Mouse (Mus musculus) retina, adult 2 months (tissue): Measurements from ENCODE around the gene Ldb2.

Source experiments
- DNase-seq: peaks from one replicate; pipeline ENCODE4 v3.0.0-alpha.2; 2012; ENCODE audit warnings: low read depth, low spot score

Gene Ldb2

DNA sequence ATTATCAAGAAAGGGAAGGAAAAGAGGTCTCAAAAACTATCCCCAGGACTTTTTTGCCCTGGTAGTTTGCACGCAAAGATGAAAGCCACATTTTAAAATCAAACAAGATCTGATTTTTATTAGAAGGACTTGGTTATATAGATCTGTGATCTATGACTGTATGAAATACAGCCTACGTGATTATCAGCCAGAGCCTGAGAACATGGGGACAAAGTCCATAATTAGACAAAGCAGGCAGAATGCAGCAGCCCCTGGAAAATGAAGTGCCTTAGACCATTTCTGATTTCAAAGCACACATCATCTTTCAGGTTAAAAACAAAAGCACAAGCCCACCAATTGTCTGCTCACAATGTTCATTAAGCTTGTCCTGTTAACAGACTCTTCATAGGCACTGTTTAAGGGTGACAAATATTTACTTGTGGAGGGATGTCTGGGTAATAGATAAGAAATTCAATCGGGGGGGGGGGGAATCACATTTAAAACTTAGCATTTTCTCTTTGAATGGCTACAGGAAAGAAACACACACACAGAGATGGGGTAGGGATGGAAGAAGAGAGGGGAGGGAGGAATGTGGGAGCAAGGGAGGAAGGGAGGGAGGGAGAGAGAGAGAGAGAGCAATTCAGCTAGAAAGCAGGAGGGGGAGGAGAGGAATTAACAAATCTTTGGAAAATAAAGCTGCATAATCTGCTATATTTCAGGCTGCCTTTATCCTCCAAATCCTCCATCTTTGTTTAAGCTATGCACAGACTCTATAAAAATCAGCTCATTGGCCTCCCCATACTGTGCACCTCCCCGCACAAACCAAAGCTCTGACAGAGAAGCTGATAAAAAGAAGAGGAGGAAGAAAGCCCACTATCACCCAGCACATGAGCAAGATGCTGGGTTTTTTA is 153.3 kb downstream of the Ldb2 start:
- DNase-seq = no peak

DNA sequence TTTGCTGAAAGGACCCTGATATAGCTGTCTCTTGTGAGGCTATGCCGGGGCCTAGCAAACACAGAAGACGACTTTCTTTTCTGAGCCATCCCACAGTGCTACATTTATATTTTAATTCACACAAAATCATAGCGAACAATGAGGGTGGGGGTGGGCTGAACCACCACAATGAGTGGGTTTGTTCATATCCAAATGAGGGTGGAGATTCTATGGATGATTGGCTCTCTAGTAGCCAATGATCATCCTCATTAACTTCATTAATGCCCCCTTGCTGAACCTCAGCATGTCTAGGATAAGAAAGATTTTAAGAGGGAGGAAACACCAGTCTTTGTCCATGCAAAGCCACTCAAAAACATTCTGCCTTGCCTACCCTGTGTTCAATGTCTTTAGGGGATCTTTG is 156.4 kb downstream of the Ldb2 start:
- DNase-seq = no peak

DNA sequence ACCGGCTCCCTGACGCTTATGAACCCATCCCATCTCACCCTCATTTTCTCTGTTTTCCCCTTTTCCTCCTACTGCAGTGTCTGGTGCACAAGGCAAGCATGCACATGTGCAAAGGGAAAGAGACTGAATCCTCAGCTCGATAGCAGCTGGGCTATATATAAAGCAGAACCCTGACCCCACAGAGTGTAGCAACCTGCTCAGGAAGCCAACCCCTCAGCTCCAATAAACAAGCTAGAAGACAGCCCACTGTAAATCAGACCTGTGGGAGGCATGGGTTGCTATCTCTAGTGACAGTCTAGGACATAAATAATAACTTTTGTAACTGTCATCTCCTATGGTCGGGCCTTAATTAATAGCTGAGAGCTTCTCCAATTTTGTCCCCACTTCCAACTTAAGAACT is 158.4 kb downstream of the Ldb2 start:
- no peak for DNase-seq

DNA sequence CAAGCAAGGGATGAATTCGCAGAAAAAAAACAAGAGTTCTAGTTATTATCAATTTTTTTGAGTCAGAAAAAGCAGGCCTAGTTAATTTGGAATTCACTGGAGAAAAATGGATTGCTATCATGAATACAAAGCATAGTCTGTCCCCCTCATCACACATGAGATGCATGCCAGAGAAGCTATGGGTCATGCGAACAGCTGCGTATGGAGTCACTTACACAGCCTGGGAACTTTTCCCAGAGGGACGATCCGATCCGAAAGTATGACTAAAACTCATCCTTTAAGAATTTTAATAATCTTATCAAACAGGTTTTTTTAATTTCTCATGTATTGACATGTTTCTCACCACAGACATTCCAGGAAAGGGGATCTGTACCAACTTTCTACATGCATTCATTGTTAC is 163.9 kb downstream of the Ldb2 start:
- DNase-seq = no peak

GRCm38 (mm10) chr5:44629034-44629625 is 170.3 kb downstream of the Ldb2 start:
- no peak for DNase-seq

- DNase-seq = no peak
Observed at GRCm38 (mm10) chr5:44627487-44627886, 172.0 kb downstream of the Ldb2 start.

DNA sequence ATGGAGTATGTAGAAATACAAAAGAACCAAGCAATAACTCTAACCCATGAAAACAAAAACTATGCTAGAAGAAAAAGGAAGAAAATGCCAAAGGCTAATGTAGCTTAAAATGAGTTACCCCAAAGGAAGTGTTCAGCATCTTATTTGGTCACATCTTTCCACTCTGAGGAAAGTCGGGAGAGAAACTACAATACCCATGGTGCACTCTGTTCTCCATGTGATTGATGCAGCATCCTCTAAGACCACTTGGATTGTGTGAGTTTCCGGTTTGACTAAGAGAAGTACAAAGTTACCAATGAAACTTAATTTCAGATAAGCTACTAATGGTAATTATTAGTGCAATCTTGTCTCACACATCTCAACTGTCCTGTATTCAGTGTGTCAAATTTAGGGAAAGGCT is 172.6 kb downstream of the Ldb2 start:
- no peak for DNase-seq

DNA sequence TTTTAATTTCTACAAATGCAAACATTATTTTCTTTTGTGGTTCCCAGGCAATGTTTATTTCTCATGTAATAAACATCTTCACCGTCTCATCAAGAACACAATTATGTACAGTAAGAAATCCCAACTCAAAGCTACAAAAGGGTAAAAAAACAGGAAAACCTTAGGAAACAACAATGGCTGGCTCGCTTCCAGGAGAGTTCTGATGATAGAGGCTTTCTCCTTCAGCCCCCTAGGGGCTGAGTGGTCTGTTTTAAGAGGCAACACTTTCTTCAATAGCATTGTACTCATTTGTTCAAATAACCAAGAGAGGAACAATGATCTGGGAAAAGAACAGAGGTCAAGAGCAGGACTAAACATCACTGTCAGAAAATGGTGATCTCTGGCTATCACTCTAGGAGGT is 173.4 kb downstream of the Ldb2 start:
- DNase-seq = no peak

DNA sequence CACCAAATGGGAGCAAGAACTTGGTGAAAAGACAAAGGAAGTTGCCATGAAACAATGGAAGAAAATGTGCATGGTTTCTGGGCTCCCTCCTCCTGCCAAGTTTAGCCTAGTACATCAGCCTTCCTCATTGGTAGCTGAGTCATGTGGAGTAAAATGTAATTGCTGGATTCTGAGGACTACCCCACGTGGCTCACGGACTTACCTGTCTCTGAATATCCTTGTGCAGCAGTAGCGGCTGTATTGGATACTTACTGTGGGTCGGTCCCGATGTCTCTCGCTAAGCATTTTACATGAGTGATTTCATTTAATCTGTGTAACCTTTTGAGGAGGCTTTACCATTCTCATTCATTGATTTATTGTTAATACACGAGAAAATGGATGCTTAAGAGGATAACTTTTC is 183.8 kb downstream of the Ldb2 start:
- DNase-seq = no peak

DNA sequence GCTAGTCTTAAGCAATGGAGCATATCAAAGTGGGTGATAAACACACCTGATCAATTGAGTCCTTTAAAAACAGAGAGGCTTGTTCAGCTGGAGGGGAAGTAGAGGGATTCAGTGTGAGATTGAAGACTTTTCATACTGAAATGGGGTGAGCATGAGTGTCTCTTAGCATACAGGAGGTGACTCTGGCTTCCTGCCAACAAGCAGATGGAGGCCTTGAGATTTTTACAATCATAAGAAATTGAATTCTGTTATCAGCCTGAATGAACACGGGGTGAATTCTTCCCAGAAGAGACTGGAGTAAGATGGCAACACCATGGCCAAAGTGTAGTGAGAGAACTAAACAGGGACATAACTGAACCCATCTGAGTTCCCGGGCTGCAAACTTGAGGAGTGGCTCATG is 190.6 kb downstream of the Ldb2 start:
- no peak for DNase-seq

DNA sequence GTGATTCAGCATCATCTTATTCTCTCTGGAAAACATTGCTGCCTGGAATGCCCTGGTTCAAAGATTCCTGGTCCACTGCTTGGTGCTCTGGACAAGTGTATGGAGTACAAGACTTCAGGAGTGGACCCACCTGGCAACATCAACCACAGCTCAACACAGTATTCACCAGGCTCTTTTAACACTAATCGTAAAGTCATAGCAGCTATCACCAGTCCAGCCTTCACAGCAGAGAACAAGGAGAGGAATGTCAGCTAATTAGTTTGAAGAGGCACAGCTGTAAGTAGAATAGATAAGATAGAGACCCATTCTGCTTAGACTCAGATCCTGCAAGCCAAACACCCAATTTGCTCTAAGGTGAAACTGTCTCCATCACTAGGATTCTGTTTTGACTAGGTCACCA is 198.1 kb downstream of the Ldb2 start:
- DNase-seq = no peak

DNA sequence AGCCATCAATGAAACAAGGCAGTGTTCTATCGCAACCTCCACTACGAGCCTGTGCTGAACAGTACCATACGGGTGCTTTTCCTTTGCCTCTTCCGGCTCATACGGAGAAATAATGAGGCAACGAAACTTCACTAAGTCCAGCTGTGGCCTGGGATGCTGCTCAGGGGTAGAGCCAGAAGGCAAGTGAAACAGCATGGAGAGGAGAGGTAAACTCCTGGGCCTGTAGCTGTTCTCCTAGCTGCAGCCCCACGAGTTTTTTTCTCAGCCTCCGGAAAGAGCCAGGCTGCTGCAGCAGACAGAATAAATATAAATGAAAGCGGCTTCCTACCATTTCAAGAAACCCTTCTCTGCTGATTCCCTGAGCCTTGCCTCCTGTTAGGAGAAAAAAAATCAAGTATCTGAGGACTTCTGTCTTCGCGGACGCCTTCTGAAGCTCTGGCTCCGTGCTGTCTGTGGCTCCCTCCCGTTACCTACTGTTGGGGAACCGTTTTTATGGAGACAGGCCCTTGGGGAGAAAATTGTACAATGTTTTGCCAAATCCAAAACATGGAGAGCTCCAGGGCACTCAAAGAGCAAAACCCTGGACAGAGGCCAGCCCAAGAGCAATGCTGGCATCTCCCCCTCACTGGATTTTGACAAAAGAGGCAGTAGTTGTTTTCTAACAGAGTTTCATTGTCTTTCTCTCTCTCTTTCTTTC is 205.8 kb downstream of the Ldb2 start:
- DNase-seq = no peak

- no peak for DNase-seq
Observed at GRCm38 (mm10) chr5:44590750-44591149, 208.7 kb downstream of the Ldb2 start.

GRCm38 (mm10) chr5:44589318-44589717 is 210.2 kb downstream of the Ldb2 start:
- no peak for DNase-seq

GRCm38 (mm10) chr5:44586571-44586970 is 212.9 kb downstream of the Ldb2 start:
- no peak for DNase-seq

DNA sequence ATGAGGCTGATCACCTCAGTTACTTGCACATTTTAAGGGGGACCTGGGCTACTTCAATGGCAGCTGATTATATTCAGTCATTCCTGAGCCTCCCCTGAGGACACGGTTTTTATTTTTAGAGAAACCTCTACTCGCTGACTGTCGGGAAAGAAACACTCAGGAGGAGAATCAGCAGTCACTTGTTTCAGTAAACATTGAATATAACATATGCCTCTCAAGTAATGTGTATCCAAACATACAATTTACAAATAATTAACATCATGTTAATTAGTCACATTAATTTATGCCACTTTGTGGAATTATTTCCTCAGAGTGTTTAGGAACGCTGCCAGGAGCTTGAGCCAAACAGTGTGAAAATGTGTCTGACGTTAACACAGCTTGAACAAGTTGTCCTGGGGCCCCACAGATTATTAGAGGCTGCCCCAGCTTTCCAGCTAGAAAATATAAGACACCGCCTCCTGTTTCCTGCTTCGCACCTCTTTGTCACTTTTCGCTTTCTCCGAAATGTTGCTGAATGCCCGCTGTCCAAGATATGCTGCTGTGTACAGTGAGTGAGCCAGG is 219.5 kb downstream of the Ldb2 start:
- DNase-seq = no peak

DNA sequence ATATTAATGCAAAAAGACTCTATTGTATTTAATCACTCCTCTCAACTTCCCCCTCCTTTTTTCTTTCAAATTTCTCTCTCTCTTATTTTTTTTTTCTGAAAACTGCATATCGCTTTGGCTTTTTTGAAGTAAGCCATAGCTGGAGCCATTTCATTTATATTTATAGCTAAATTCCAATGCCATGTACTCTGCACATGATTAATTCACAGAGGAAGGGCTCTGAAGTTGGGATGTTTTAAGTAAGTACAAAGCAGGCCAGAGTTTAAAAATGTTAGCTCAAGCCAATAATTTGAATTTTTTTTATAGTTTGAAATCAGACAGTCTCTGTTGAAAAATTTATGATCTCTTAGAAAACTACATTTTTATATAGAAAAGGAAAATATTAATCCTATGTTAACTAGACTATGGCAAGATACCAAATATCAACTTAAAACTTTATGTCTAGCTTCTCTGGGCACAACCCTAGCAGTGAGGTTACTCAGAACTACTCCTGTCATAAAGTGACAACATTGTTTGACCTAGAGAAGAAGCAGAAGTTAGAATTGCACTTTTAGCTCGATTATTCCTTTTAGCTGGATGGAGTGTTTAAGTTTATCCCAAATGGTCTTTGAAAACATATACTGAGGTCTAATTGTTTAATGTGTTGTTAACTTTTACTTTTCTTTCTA is 222.7 kb downstream of the Ldb2 start:
- DNase-seq = no peak

DNA sequence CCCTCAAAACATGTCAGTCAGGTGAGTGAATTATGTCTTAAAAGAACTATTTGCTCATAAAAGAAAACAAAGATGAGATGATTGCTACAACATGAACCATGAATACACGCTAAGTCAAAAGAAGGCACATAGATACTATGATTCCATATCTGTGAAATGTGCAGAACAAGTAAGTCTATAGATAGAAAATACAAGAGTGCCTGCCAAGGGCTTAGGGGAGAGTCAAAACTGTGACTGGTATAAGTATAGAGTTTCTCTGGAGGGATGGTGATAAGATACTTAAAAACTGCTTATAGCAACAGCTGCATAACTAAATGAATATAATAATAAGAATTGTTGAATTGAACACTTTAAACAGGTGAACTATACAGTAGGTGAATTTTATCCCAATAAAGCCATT is 224.8 kb downstream of the Ldb2 start:
- no peak for DNase-seq

- DNase-seq = no peak
Observed at GRCm38 (mm10) chr5:44553765-44554352, 245.6 kb downstream of the Ldb2 start.

GRCm38 (mm10) chr5:44553155-44553554 is 246.3 kb downstream of the Ldb2 start:
- DNase-seq = no peak

DNA sequence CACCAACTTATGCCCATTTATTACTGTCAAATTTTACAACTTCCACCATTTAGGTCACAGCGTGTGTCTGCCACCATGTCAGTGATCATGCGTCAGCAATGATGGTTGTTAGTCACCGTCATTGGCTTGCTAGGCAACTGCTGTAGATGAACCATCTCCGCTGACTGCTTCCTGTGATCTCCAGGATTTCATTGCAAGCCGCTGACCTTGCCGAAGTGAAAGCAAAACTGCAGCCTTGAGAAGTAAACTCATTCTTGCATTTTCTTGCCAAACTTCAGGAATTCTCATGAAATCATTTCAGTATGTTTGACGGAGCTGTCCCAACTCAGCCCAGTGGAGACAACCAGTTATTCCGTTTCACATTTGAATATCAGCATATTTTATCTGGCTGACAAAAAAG is 247.4 kb downstream of the Ldb2 start:
- no peak for DNase-seq

GRCm38 (mm10) chr5:44548468-44548867 is 251.0 kb downstream of the Ldb2 start:
- DNase-seq = no peak
